Mouse (Mus musculus) lung, postnatal 0 days (tissue): ENCODE data around the gene Med19.

Experiments
- CTCF ChIP-seq: IDR thresholded peaks from 2 replicates; pipeline ENCODE4 v1.5.1; 2016; ENCODE audit warnings: antibody characterized with exemption, mild to moderate bottlenecking
- EP300 ChIP-seq: IDR thresholded peaks from 2 replicates; pipeline ENCODE4 v1.6.1; 2016; ENCODE audit warnings: antibody characterized with exemption, mild to moderate bottlenecking, control low read depth

DNA sequence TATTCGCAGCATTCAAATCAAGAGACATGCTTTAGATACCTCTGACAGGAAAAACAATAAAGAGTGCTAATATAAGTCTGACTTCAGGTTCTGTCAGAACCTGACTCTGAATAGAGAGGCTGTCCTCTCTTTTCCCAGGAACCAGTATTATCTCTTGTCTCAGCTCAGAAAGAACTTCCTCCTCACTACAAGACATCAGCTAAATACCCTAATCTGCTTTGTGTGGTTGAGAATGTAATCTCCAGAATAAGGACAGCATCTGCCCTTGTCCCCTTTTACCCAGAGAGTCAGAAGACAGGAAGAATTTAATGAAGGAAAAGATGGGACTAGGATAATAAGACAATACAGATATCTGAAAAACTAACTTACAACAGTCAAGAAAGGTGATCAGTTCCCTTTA is 25.3 kb downstream of the Med19 start:
- TF ChIP-seq CTCF (no peak), EP300 (no peak)
